Mouse (Mus musculus) heart, postnatal 0 days (tissue): ENCODE measurements around the gene Ivns1abp.

ENCODE experiments used
- CTCF ChIP-seq: IDR thresholded peaks from 2 replicates; pipeline ENCODE4 v1.5.1; 2016; ENCODE audit warnings: antibody characterized with exemption, control low read depth, low read depth
- EP300 ChIP-seq: IDR thresholded peaks from 2 replicates; pipeline ENCODE4 v1.6.1; 2016; ENCODE audit warnings: antibody characterized with exemption, low read depth

GRCm38 (mm10) chr1:151366944-151367605 is 22.8 kb downstream of the Ivns1abp start:
- no peak for TF ChIP-seq CTCF
- no peak for TF ChIP-seq EP300
